Mouse (Mus musculus) E14TG2a.4 (cell line): ENCODE results near the gene Nfya.
A peak's percentile ranks its signal among the peaks of the same experiment; 100 is the strongest.

Experiments used
- H3K27me3 ChIP-seq: 2 replicates; pipeline ENCODE4 v1.6.1; 2014; ENCODE audit warnings: low read length, control low read depth; ENCODE audit not compliant: insufficient read depth
- H3K36me3 ChIP-seq: 2 replicates; pipeline ENCODE4 v1.6.1; 2014; ENCODE audit warnings: low read length, control low read depth; ENCODE audit not compliant: insufficient read depth
- H3K4me1 ChIP-seq: replicated peaks from 2 replicates; pipeline ENCODE4 v1.6.1; 2014; ENCODE audit warnings: low read depth, low read length, control low read depth
- H3K4me3 ChIP-seq: replicated peaks from 2 replicates; pipeline ENCODE4 v1.5.1; 2014; ENCODE audit warnings: mild to moderate bottlenecking, low read length
- H3K9me3 ChIP-seq: 2 replicates; pipeline ENCODE4 v1.6.1; 2014; ENCODE audit warnings: low read length, control low read depth
- CTCF ChIP-seq: conservative IDR thresholded peaks from 2 replicates; pipeline ENCODE4 v1.5.1; 2014; ENCODE audit warnings: low read length
- NANOG ChIP-seq: IDR thresholded peaks from 2 replicates; pipeline ENCODE4 v1.6.1; 2014; ENCODE audit warnings: borderline replicate concordance, low read length, mixed read lengths
- POU5F1 ChIP-seq: IDR thresholded peaks from 2 replicates; pipeline ENCODE4 v1.6.1; 2014; ENCODE audit warnings: low read length, borderline replicate concordance

Gene Nfya

DNA sequence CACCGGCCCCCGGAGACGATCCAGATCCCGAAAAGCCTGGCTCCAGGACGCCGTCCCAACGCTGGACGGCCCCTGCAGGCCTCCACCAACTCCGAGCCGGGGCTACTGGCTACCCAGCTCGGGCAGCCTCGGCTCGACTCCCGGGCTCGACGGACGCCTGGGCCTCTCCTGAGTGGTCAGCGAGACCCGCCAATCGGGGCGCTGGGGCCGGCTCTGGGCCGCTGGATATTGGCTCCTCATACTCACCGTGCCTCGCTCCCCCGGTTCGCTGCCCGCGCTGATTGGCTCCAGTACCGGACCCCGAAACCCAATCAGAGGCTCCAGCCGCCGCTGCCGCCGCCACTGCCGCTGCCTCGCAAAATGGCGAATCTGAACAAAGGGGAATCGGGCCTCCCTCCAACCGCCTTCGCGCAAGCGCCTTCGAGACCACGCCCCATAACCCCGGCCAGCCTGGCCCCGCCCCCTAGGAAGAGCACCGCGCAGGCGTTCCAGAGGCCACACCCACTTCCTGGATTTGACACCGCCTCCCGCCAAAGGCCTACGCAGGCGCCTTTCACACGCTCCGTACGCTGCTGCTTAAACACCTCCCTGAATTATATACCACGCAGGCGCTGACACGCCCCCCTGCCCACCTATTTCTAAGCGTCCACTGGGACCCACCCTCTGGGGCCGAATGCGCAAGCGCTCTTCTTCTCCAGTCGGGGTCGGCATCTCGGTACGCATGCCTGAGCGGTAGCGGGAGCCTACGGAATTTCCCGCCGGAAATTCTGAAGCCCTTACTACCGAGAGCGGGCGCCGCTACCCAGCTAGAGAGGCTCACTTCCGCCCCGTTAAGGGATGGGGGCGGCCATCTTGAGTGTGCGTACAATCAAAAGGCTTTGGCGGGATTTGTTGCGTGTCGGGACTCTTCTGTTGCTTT, at the start of gene Nfya, which contains the start of gene Oard1:
Gene Nfya, minus strand, starts transcription at position 527 of the 919 bp plus-strand sequence.
Gene Oard1, plus strand, starts transcription at position 635 of the 919 bp plus-strand sequence.
- Histone ChIP-seq H3K36me3 (peaks cover 57% of the 10 kb centered on the region), H3K27me3 (no peaks in the 10 kb centered on the region), H3K4me3 (peak within 1 kb of the TSS; percentile 99), H3K4me1 (peaks cover 50% of the 10 kb centered on the region), H3K9me3 (no peaks in the 10 kb centered on the region)
- no peak for TF ChIP-seq POU5F1
- TF ChIP-seq NANOG = no peak
- TF ChIP-seq CTCF = no peak

- H3K36me3 ChIP-seq = no peaks in the 10 kb centered on the region
- no peak overlapping the region for H3K4me3 ChIP-seq
- TF ChIP-seq NANOG (no peak), POU5F1 (no peak), CTCF (no peak)
- H3K27me3 ChIP-seq = peaks cover 13% of the 10 kb centered on the region
- peaks cover 48% of the 10 kb centered on the region for H3K4me1 ChIP-seq
- H3K9me3 ChIP-seq = no peaks in the 10 kb centered on the region
These were observed 48.4 kb upstream of the Nfya start for GRCm38 (mm10) chr17:48457971-48458653.

DNA sequence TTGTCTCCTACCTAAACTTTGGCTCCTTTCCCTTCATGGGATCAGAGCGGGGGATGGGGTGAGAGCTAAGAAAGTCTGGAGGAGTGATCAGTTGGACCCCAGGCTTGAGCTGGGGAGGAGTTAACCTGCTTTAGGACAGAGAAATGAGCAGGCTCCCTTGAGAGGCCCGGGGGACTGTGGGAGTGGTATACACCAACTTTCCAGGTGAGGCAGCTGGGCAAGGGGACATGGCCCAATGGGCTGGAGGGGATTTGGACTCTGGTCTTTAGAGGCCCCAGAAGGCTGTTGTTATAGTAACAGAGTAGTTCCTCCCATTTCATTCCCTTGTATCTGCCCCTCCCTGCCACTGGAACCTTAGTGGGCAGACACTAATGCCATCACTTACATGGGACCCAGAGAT, 46.2 kb upstream of the Nfya start:
- Histone ChIP-seq H3K4me3 (no peak overlapping the region), H3K4me1 (peaks cover 56% of the 10 kb centered on the region), H3K36me3 (no peaks in the 10 kb centered on the region), H3K9me3 (no peaks in the 10 kb centered on the region), H3K27me3 (peaks cover 17% of the 10 kb centered on the region)
- TF ChIP-seq POU5F1 (no peak), CTCF (no peak), NANOG (no peak)

- peaks cover 64% of the 10 kb centered on the region for H3K4me1 ChIP-seq
- H3K27me3 ChIP-seq = peaks cover 17% of the 10 kb centered on the region
- no peak for TF ChIP-seq NANOG
- TF ChIP-seq CTCF = no peak
- no peak for TF ChIP-seq POU5F1
- H3K4me3 ChIP-seq = peak within 1 kb of the TSS; percentile 68
- H3K9me3 ChIP-seq = no peaks in the 10 kb centered on the region
- H3K36me3 ChIP-seq = no peaks in the 10 kb centered on the region
These were observed 45.0 kb upstream of the Nfya start, which contains the start of gene Unc5cl for GRCm38 (mm10) chr17:48454688-48455087. Gene Unc5cl (plus strand): TSS chr17:48454901.

- no peak for TF ChIP-seq CTCF
- peak overlapping the region; percentile 68 for H3K4me3 ChIP-seq
- no peaks in the 10 kb centered on the region for H3K9me3 ChIP-seq
- H3K36me3 ChIP-seq = no peaks in the 10 kb centered on the region
- peaks cover 17% of the 10 kb centered on the region for H3K27me3 ChIP-seq
- H3K4me1 ChIP-seq = peaks cover 60% of the 10 kb centered on the region
These were observed 44.5 kb upstream of the Nfya start for GRCm38 (mm10) chr17:48454190-48454589.

DNA sequence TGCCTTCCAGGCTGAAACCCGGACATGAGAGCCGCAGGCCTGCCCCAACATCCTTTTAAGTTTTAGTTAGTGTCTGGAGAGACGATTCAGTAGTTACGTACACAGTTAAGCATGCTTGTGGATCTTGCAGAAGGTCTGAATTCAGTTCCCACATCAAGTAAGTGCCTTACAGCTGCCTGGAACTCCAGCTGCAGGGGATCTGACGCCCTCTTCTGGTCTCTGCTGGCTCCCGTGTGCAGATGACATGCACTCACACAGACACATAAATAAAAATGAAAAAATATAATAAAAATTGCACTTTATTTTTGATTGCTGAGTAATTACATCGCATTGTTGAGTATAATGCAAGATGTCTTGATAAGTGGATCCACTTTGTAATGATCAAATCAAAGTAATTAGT, 43.8 kb upstream of the Nfya start:
- no peaks in the 10 kb centered on the region for H3K9me3 ChIP-seq
- TF ChIP-seq NANOG (no peak), CTCF (peak; percentile 18; the same call in 1 of the 2 replicates)
- H3K36me3 ChIP-seq = no peaks in the 10 kb centered on the region
- H3K27me3 ChIP-seq = peaks cover 19% of the 10 kb centered on the region
- peaks cover 61% of the 10 kb centered on the region for H3K4me1 ChIP-seq
- no peak overlapping the region for H3K4me3 ChIP-seq

GRCm38 (mm10) chr17:48451753-48452444, 42.2 kb upstream of the Nfya start:
- H3K4me3 ChIP-seq = no peak overlapping the region
- peaks cover 69% of the 10 kb centered on the region for H3K4me1 ChIP-seq
- no peak for TF ChIP-seq POU5F1
- no peak for TF ChIP-seq CTCF
- no peak for TF ChIP-seq NANOG
- no peaks in the 10 kb centered on the region for H3K9me3 ChIP-seq
- no peaks in the 10 kb centered on the region for H3K36me3 ChIP-seq
- H3K27me3 ChIP-seq = peaks cover 17% of the 10 kb centered on the region; the same call in 1 of the 2 replicates

DNA sequence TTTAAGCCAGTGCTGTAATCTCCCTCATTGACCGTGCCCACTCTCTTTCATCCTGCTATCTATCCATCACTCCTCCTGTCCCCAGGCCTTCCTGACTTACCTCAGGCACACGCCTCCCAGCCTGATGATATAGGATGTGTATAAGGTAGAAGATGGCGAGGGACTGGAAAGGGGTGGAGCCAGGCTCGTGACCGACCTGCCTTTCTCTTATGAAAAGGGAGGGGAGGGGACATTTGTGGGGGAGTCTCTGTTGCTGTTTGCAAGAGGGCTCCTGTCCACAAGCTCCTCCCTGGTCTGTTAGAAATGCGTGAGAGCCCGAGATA, 41.6 kb upstream of the Nfya start, which contains the start of gene Tspo2:
Gene Tspo2, minus strand, starts transcription at position 170 of the 323 bp plus-strand sequence.
- Histone ChIP-seq H3K4me1 (peaks cover 69% of the 10 kb centered on the region), H3K9me3 (no peaks in the 10 kb centered on the region), H3K27me3 (peaks cover 17% of the 10 kb centered on the region; the same call in 1 of the 2 replicates), H3K36me3 (no peaks in the 10 kb centered on the region), H3K4me3 (no peak within 1 kb of the TSS)
- TF ChIP-seq POU5F1 (no peak), CTCF (no peak), NANOG (no peak)
